Mouse (Mus musculus) heart, postnatal 36 days (tissue): Measurements from ENCODE around the gene Olfr868. TPM values are rescaled to one million over a fixed set of nuclear protein-coding genes. Genes with fewer than 3 reads are reported as not detected.

Source experiments
- DNase-seq, 2 experiments: peaks; one replicate each; pipeline ENCODE4 v3.0.0; 2021 to 2022
- intact Hi-C: fragments of 180-260 bp; cut with DNase I; formaldehyde crosslinking; loops from one replicate; pipeline ENCODE4 v1.15.1; 2025
- total RNA-seq, 2 experiments: library from RNA; stranded (reverse); gene quantifications; 2 replicates each; pipeline ENCODE4 v1.2.3; 2021

Olfr868 gene
- not detected for total RNA-seq

DNA sequence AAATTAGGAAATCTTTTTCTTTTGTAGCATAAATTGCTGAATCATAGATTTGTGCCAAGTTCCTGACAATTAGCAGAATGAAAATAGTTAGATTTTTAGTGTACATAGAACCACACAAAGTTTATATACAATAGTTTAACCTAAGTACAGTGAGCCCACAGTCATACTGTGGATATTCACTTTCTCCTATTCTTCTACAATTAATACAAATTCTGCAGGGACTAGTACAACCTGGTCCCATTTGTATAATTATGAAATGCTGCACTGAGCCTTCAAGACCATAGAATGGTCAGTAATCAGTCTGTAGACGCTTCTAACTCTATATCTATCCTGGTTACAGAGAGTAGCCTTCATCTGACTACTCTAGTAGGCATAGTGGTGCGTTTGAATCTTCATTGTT is at the start of gene Olfr868:
Gene Olfr868, plus strand, starts transcription at position 301 of the 400 bp plus-strand sequence.
- no peak for DNase-seq
- intact Hi-C loops, result no loop called here

DNA sequence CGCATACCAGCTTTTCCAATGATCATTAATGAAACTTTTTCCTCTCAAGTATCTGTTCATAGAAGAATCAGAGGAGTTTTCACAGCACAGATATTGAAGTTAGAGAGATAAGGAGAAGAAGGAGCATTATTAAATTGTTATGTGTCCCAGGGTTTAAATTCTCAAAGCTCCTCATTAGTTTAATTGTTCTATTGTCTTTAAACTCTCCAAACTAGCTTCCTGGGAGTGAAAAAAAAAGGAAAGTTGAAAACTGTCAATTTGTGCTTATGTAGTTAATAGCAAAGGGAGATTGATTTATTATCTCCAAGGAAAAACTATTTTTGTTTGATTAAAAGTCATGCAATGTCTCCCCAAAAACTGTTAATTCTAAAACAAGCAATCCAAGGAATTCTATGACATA is 41.0 kb upstream of the Olfr868 start, which contains the start of gene Olfr867:
Gene Olfr867, minus strand, starts transcription at position 101 of the 400 bp plus-strand sequence.
- intact Hi-C loops, result no loop called here
- DNase-seq, result no peak

DNA sequence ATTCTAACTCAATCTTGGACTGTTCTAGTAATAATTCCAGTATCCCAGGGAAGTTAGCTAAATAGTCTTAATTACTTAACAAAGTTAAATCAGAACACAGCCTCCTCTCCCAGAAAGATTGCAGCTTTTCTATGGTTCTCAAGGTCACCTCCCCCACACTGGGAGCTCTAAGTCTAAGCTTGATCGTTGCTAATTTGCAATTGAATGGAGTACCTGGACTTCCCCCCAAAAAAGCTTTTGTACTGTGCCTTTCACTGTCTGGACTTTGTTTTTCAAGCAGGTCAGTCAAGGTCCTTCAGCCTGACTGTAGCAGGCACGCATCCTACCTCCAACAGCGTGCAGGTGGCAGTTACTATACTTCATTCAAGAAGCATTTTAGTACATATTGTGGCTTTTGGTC is 28.2 kb upstream of the Olfr868 start:
- intact Hi-C loops, result no loop called here
- no peak for DNase-seq

DNA sequence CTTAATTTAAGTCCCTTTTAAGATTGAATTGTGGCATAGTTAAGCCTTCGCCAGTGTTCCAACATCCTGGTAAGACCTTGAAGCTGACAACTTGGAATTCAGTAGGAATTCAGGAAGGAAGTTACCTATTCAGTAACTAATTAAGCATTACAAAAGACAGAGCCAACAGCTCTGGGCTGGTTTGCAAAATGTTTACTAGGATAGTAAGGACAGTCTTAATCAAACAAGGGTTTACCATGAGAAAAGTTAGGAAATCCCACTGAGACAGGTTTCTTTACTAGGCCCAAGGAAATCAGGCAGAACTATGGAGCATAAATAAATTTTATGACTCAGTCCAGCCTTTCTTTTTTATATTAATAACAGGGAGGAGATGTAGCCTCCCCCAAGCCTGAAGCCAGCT is 27.1 kb upstream of the Olfr868 start:
- intact Hi-C loops, result no loop called here
- DNase-seq, result no peak

DNA sequence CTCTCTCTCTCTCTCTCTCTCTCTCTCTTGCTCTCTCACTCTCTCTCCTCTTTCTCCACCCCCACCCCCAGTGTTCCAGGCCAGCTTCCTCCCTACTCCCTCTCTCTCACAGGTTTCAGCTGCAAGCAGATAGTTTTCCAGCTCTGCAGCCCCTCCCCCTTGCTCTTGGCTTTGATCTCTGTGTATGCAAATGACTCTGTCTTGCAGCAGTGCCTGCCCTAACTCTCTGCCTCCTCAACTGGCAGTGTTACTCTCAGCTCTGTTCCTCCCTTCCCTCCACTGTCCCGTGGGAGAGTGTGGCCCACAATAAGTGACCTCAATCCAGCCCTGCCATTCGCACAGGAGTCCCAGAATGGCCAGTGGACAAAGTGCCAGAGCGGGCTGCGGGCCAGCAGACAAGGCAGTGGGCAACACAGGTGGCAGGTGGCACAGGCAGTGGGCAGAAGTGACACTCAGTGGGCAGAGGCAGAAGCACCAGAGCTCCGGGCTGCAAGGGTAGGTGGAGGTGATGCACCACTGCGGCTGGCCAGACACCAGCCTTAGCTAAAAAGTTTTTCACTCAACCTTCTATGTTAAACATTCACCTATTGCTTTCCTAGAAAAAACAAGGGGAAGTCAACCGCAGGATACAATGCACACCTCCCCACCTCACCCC is 24.8 kb upstream of the Olfr868 start:
- DNase-seq, result no peak
- intact Hi-C loops, result no loop called here

DNA sequence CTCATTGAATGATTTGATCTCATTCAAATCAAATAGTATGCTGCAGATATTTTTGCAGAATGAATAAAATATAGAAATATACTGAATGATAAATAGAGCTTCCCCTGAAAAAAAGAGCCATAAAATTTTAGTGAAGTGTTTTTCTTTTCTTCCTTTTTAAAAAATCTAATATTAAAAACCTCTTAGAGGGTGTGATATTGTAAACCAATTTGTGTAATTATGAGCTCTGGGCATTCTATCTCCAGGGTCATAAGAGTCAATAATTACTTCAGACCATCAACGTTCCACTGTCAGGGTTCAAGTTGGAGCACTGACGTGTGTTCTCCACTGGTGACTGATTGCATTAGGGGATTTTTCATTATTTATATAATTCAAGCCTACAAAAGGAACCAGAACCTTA is 30.3 kb downstream of the Olfr868 start, which contains the start of gene Olfr869:
Gene Olfr869, plus strand, starts transcription at position 301 of the 400 bp plus-strand sequence.
- no peak for DNase-seq
- intact Hi-C loops, result no loop called here

DNA sequence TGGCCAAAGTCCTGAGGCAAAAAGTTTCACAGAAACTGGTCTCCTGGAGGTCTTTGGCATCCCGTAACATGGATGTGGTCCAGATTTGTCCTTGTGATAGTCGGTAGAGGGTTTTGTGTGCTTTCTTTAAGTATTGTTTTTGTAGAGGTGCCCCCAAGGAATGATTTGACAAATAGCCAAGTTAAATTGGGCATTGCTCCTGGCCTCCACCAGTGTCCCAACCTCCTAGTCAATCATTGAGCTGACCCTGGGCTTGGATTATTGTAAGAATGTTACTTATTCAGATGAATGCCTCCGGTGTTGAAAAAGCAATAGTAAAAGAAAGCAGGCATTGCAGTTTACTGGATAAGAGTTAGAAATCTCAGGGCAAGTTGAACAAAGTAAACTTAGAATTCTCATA is 51.3 kb downstream of the Olfr868 start:
- DNase-seq, result no peak
- intact Hi-C loops, result no loop called here

Other genes with a start within 250 kb of the Olfr868 start
- gene Olfr860, start 248.9 kb upstream of the Olfr868 start, total RNA-seq, result not detected
- not detected for gene Olfr862, start 210.6 kb upstream of the Olfr868 start, total RNA-seq
- not detected for gene Olfr77, start 181.8 kb upstream of the Olfr868 start, total RNA-seq
- not detected for gene Olfr866, start 70.6 kb upstream of the Olfr868 start, total RNA-seq
- gene Olfr867, start 41.1 kb upstream of the Olfr868 start, total RNA-seq, result not detected
- not detected for gene Olfr869, start 30.4 kb downstream of the Olfr868 start, total RNA-seq
- not detected for gene Olfr870, start 75.4 kb downstream of the Olfr868 start, total RNA-seq
- gene Olfr871, start 113.6 kb downstream of the Olfr868 start, total RNA-seq, result not detected
- gene Olfr872, start 138.5 kb downstream of the Olfr868 start, total RNA-seq, result not detected
- gene Olfr39, start 183.7 kb downstream of the Olfr868 start, total RNA-seq, result not detected
- not detected for gene Olfr873, start 199.9 kb downstream of the Olfr868 start, total RNA-seq
- gene Olfr18, start 237.5 kb downstream of the Olfr868 start, total RNA-seq, result not detected